Mouse (Mus musculus) erythroblast, embryonic 14.5 days (primary cell): ENCODE results near the gene Lix1l.

Source experiments
- GATA1 ChIP-seq: IDR thresholded peaks from 2 replicates; pipeline ENCODE4 v1.6.1; 2012; ENCODE audit warnings: low read length, inconsistent platforms, mixed read lengths
- TAL1 ChIP-seq: IDR thresholded peaks from 3 replicates; pipeline ENCODE4 v1.6.1; 2012; ENCODE audit warnings: low read length, inconsistent platforms, mixed read lengths

- TF ChIP-seq GATA1 = no peak
- TF ChIP-seq TAL1 = no peak
Measured at GRCm38 (mm10) chr3:96595661-96596060, 5.3 kb upstream of the Lix1l start.
